Mouse (Mus musculus): Measurements from ENCODE around the gene Frmd4b. TPM values are rescaled to one million over a fixed set of nuclear protein-coding genes. Genes with fewer than 3 reads are reported as not detected.

Gene Frmd4b
- 14.5 and 15.7 TPM in 2 replicates for polyA plus RNA-seq (2015; fragmentation: Nextera tagmentation; extraction: Ambion mirVana)

GRCm38 (mm10) chr6:97617266-97617743 is at the start of gene Frmd4b:
Gene Frmd4b (minus strand): TSS chr6:97617541.
- WGBS: under 1% methylated on average over 42 of the region's 42 CpGs

DNA sequence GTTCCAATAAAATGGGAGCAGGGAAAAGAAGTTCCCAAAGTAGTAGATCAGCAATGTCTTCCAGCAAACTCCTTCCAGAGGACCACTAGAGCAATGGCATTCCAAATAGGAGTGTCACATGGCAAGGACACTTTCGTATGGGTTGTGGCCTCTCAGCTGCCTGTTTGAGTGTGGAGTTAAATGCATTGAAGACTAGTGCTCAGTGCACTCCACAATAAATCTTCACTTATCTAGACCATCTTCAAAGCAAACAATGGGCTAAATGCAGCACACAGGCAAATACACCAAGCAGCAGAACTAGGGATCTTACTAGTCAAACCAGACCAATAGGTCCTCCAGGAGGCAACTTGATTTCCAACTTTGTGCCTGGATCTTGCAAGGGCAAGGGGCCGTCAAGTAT is 49.1 kb upstream of the Frmd4b start:
- no peak overlapping the region for H3K9ac ChIP-seq
- no peaks in the 10 kb centered on the region for H3K36me3 ChIP-seq
- no peak overlapping the region for H3K4me3 ChIP-seq
- H3K9me3 ChIP-seq: no peaks in the 10 kb centered on the region
- WGBS: 30% methylated on average over 2 of the region's 2 CpGs
- ATAC-seq (ENCODE audit: borderline replicate concordance, extremely low read depth, low FRiP score, low TSS enrichment): no peak
- H3K4me1 ChIP-seq: no peaks in the 10 kb centered on the region
- H3K4me2 ChIP-seq: no peak overlapping the region
- no peak overlapping the region for H3K27ac ChIP-seq
- no peaks in the 10 kb centered on the region for H3K27me3 ChIP-seq

More at GRCm38 (mm10) chr6:97617266-97617743, at the start of gene Frmd4b:
- Histone ChIP-seq H3K9ac (peak within 1 kb of the TSS; percentile 57), H3K9me3 (no peaks in the 10 kb centered on the region), H3K4me2 (peak within 1 kb of the TSS; percentile 98), H3K36me3 (no peaks in the 10 kb centered on the region), H3K4me1 (peaks cover 23% of the 10 kb centered on the region), H3K27ac (peak within 1 kb of the TSS; percentile 58), H3K27me3 (0 out of 2 replicates have a peak, but pooled peaks cover 14% of the 10 kb centered on the region), H3K4me3 (peak within 1 kb of the TSS; percentile 69)
- ATAC-seq (ENCODE audit: borderline replicate concordance, extremely low read depth, low FRiP score, low TSS enrichment): peak; percentile 86

DNA sequence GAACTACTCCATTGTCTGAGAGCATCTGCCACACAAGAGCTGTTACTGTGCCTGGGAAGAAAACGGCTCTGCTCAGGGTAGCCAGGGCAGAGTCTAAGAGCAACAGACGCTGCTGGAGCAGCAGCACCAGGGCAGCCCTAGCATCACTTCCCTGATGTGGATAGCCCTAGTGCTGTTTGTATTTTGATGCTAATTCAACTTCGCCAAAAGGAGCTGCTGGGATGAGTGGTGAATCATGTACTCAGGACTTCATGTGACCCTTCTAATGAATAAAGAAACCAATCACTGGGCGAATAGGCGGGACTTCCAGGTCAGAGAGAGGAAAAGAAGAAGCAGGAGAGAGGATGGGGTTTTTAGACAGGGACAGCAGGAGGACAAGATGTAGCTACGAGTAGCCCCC is 41.6 kb upstream of the Frmd4b start:
- ATAC-seq (ENCODE audit: borderline replicate concordance, extremely low read depth, low FRiP score, low TSS enrichment): no peak
- Histone ChIP-seq H3K27me3 (no peaks in the 10 kb centered on the region), H3K4me1 (no peaks in the 10 kb centered on the region), H3K9ac (no peak overlapping the region), H3K27ac (no peak overlapping the region), H3K4me2 (no peak overlapping the region), H3K9me3 (no peaks in the 10 kb centered on the region), H3K36me3 (no peaks in the 10 kb centered on the region), H3K4me3 (no peak overlapping the region)
- 85% methylated on average over 6 of the region's 6 CpGs for WGBS

GRCm38 (mm10) chr6:97655986-97656385 is 38.6 kb upstream of the Frmd4b start:
- no peak for ATAC-seq (ENCODE audit: borderline replicate concordance, extremely low read depth, low FRiP score, low TSS enrichment)
- no peaks in the 10 kb centered on the region for H3K9me3 ChIP-seq
- no peaks in the 10 kb centered on the region for H3K4me1 ChIP-seq
- H3K4me3 ChIP-seq: no peak overlapping the region
- no peaks in the 10 kb centered on the region for H3K36me3 ChIP-seq
- H3K9ac ChIP-seq: no peak overlapping the region
- 75% methylated on average over 3 of the region's 3 CpGs for WGBS
- no peak overlapping the region for H3K4me2 ChIP-seq
- no peaks in the 10 kb centered on the region for H3K27me3 ChIP-seq
- H3K27ac ChIP-seq: no peak overlapping the region

DNA sequence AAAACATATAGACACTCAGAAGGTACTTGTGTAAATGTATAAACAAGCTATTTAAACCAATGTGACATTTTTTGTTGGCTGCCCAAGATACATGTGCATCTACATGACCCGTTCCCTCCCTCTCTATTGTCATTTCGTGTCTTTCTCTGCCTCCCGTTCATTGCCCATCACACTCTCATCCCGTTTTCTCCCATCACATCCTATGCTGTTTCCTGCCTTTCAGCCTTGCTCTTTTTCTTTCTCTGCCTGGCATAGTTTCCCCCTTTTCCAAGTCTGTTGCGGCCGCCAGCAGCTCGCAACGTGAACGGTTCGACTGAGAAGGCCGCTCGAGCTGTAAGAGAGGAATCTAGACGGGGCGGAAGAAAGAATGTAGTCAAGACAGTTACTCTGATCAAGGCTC is 30.2 kb upstream of the Frmd4b start:
- H3K4me2 ChIP-seq: no peak overlapping the region
- 93% methylated on average over 14 of the region's 14 CpGs for WGBS

DNA sequence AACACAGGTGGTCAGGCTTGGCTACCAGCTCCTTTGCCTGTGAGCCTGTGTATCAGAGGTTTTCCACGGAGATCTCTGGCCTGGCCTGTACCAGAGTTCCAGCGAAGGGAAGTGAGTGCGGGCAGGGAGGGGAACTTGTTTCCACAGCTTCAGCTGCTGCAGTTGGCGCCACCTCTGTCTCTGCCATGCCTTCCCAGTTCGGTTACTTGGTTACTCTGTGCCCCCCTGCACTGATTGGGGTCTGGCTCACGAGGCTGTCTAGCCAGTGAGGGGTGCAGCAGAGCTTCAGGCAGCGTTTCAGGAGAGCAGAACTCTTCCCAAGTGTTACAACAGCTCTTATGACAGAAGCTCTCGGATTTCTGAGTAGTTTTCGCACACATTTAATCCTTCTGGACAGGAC is 6.0 kb upstream of the Frmd4b start:
- Histone ChIP-seq H3K27ac (no peak overlapping the region), H3K36me3 (no peaks in the 10 kb centered on the region), H3K9ac (no peak overlapping the region), H3K27me3 (0 out of 2 replicates have a peak, but pooled peaks cover 4% of the 10 kb centered on the region), H3K4me3 (no peak overlapping the region), H3K4me2 (no peak overlapping the region), H3K9me3 (no peaks in the 10 kb centered on the region), H3K4me1 (no peaks in the 10 kb centered on the region)
- 57% methylated on average over 9 of the region's 9 CpGs for WGBS
- ATAC-seq (ENCODE audit: borderline replicate concordance, extremely low read depth, low FRiP score, low TSS enrichment): no peak

More for the DNA sequence above, 30.2 kb upstream of the Frmd4b start:
- no peak overlapping the region for H3K4me3 ChIP-seq
- H3K4me1 ChIP-seq: no peaks in the 10 kb centered on the region
- H3K27me3 ChIP-seq: no peaks in the 10 kb centered on the region
- H3K27ac ChIP-seq: no peak overlapping the region
- H3K9me3 ChIP-seq: no peaks in the 10 kb centered on the region
- no peaks in the 10 kb centered on the region for H3K36me3 ChIP-seq
- no peak for ATAC-seq (ENCODE audit: borderline replicate concordance, extremely low read depth, low FRiP score, low TSS enrichment)
- no peak overlapping the region for H3K9ac ChIP-seq

DNA sequence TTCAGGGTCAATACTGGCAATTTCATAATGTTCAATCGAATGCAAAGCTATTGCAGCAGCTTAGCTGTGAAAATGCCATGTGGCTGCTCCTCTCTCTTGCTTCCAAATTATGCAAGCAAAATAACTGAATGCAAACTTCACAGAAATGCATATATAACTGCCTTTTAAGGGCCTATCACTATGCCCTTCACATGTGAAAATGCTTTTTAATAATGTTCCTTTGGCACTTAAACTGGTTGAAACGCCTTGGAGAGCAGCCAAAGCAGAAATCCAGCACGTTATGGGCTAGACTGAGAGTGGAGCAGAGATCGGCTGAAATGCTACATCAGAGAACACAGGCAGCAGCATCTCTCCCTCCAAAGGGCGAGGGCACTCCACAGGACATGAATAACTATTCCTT is 4.9 kb upstream of the Frmd4b start:
- WGBS: 37% methylated on average over 5 of the region's 5 CpGs
- no peak overlapping the region for H3K4me2 ChIP-seq
- H3K27me3 ChIP-seq: 0 out of 2 replicates have a peak, but pooled peaks cover 9% of the 10 kb centered on the region
- no peaks in the 10 kb centered on the region for H3K9me3 ChIP-seq
- no peaks in the 10 kb centered on the region for H3K36me3 ChIP-seq
- H3K4me3 ChIP-seq: no peak overlapping the region
- no peak overlapping the region for H3K9ac ChIP-seq
- no peak for ATAC-seq (ENCODE audit: borderline replicate concordance, extremely low read depth, low FRiP score, low TSS enrichment)
- H3K27ac ChIP-seq: no peak overlapping the region
- H3K4me1 ChIP-seq: 0 out of 2 replicates have a peak, but pooled peaks cover 5% of the 10 kb centered on the region

- peak overlapping the region; percentile 98 for H3K4me2 ChIP-seq
- H3K9ac ChIP-seq: peak overlapping the region; percentile 57; the same call in 1 of the 2 replicates
- H3K27me3 ChIP-seq: 0 out of 2 replicates have a peak, but pooled peaks cover 14% of the 10 kb centered on the region
- peak overlapping the region; percentile 69 for H3K4me3 ChIP-seq
- peaks cover 23% of the 10 kb centered on the region for H3K4me1 ChIP-seq
- no peak overlapping the region for H3K27ac ChIP-seq
- H3K36me3 ChIP-seq: no peaks in the 10 kb centered on the region
- no peaks in the 10 kb centered on the region for H3K9me3 ChIP-seq
- ATAC-seq (ENCODE audit: borderline replicate concordance, extremely low read depth, low FRiP score, low TSS enrichment): no peak
- WGBS: 17% methylated on average over 7 of the region's 7 CpGs
Measured at GRCm38 (mm10) chr6:97617774-97618173, 433 bp upstream of the Frmd4b start.

- ATAC-seq (ENCODE audit: borderline replicate concordance, extremely low read depth, low FRiP score, low TSS enrichment): peak; percentile 78
- H3K9ac ChIP-seq: peak overlapping the region; percentile 57
- peak overlapping the region; percentile 58 for H3K27ac ChIP-seq
- H3K36me3 ChIP-seq: no peaks in the 10 kb centered on the region
- WGBS: under 1% methylated on average over 40 of the region's 40 CpGs
- H3K4me2 ChIP-seq: peak overlapping the region; percentile 98
- 0 out of 2 replicates have a peak, but pooled peaks cover 14% of the 10 kb centered on the region for H3K27me3 ChIP-seq
- H3K9me3 ChIP-seq: no peaks in the 10 kb centered on the region
- peaks cover 23% of the 10 kb centered on the region for H3K4me1 ChIP-seq
- H3K4me3 ChIP-seq: peak overlapping the region; percentile 69
Measured at GRCm38 (mm10) chr6:97616658-97617265, 579 bp downstream of the Frmd4b start.

- H3K4me1 ChIP-seq: peaks cover 23% of the 10 kb centered on the region
- WGBS: 4% methylated on average over 16 of the region's 16 CpGs
- H3K9me3 ChIP-seq: no peaks in the 10 kb centered on the region
- H3K27me3 ChIP-seq: 0 out of 2 replicates have a peak, but pooled peaks cover 14% of the 10 kb centered on the region
- ATAC-seq (ENCODE audit: borderline replicate concordance, extremely low read depth, low FRiP score, low TSS enrichment): no peak
- H3K27ac ChIP-seq: peak overlapping the region; percentile 58
- peak overlapping the region; percentile 57; the same call in 1 of the 2 replicates for H3K9ac ChIP-seq
- H3K4me2 ChIP-seq: peak overlapping the region; percentile 98
- peak overlapping the region; percentile 69 for H3K4me3 ChIP-seq
- no peaks in the 10 kb centered on the region for H3K36me3 ChIP-seq
Measured at GRCm38 (mm10) chr6:97615901-97616461, 1.4 kb downstream of the Frmd4b start.

GRCm38 (mm10) chr6:97614179-97614578 is 3.2 kb downstream of the Frmd4b start:
- Histone ChIP-seq H3K4me2 (no peak overlapping the region), H3K36me3 (no peaks in the 10 kb centered on the region), H3K4me3 (no peak overlapping the region), H3K27me3 (0 out of 2 replicates have a peak, but pooled peaks cover 14% of the 10 kb centered on the region), H3K9me3 (no peaks in the 10 kb centered on the region), H3K27ac (no peak overlapping the region), H3K9ac (no peak overlapping the region), H3K4me1 (peaks cover 23% of the 10 kb centered on the region)
- ATAC-seq (ENCODE audit: borderline replicate concordance, extremely low read depth, low FRiP score, low TSS enrichment): no peak

DNA sequence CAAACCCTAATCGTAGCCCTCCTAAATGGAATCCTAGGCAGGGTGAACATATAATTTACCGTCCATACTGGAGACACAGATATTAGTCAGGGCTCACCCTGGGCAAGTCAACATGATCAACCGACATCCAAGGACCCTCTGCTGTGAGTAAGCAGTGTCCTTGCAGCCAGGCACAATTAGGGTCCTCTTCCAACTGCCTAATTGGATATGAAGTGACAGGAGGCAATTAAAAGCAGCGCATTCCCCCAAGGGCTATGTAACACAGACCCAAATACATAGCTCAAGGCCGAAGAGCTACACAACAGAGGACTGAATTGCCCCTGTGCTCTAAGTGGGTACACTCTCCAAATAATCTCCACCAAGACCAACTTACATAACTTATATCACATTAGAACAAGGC is 4.5 kb downstream of the Frmd4b start:
- Histone ChIP-seq H3K9ac (no peak overlapping the region), H3K9me3 (no peaks in the 10 kb centered on the region), H3K27me3 (0 out of 2 replicates have a peak, but pooled peaks cover 10% of the 10 kb centered on the region), H3K27ac (no peak overlapping the region), H3K4me1 (peaks cover 23% of the 10 kb centered on the region), H3K36me3 (no peaks in the 10 kb centered on the region), H3K4me3 (no peak overlapping the region), H3K4me2 (no peak overlapping the region)
- WGBS: 89% methylated on average over 5 of the region's 5 CpGs
- no peak for ATAC-seq (ENCODE audit: borderline replicate concordance, extremely low read depth, low FRiP score, low TSS enrichment)
